Mouse (Mus musculus) heart, postnatal 0 days (tissue): ENCODE data around the gene Slc8b1.

ENCODE experiments used
- CTCF ChIP-seq: IDR thresholded peaks from 2 replicates; pipeline ENCODE4 v1.5.1; 2016; ENCODE audit warnings: antibody characterized with exemption, control low read depth, low read depth
- EP300 ChIP-seq: IDR thresholded peaks from 2 replicates; pipeline ENCODE4 v1.6.1; 2016; ENCODE audit warnings: antibody characterized with exemption, low read depth

GRCm38 (mm10) chr5:120516221-120516984, 5.4 kb downstream of the Slc8b1 start:
- no peak for TF ChIP-seq CTCF
- TF ChIP-seq EP300 = no peak
